Mouse (Mus musculus): ENCODE measurements around the gene Hsp90b1. TPM values are rescaled to one million over a fixed set of nuclear protein-coding genes. Genes with fewer than 3 reads are reported as not detected.
"Not testable (repeated sequence)": the region's sequence is repeated elsewhere in the genome, so short reads cannot be mapped to it uniquely, and the experiment has no call there.

Gene Hsp90b1
- polyA plus RNA-seq, 1 experiment from 2014 or later, result 764 TPM

DNA sequence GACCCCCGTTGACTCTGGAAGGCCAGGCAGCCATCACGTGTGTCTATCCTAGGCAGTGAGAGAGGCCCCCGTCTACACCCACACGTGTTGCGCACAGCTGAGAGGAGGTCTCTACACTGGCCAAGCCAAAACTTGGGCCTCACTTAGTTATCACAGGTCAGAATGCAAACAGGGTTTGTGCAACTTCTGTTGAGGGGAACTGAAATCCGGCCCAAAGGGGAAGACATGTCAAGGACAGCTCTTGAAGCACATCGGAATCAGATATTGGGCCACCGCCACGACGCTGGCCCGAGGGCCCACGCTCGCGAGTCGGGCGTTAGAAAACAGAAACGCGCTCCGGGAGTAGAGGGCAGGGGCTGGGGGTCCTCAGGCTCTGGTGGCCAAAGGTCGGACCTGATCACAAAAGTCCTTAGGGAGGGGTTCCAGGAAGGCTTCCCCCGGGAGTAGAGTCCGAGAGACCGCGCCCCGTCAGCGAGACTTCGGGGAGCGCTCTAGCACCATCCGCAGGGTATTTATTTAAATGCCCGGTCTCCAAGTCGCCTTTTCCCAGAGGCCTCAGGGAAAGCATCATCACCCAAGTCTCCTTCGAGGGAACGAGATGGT is 619 bp downstream of the Hsp90b1 start:
- Histone ChIP-seq H3K36me3 (peaks cover 14% of the 10 kb centered on the region), H3K27me3 (replicated peaks) (no peaks in the 10 kb centered on the region), H3K4me2 (replicated peaks) (peak overlapping the region; percentile 73), H3K4me3 (replicated peaks) (peak overlapping the region; percentile 73), H3K4me1 (replicated peaks) (peaks cover 34% of the 10 kb centered on the region), H3K27ac (peak overlapping the region; percentile 82), H3K9me3 (no peaks in the 10 kb centered on the region), H3K9ac (peak overlapping the region; percentile 89)
- peak; percentile 11 for ATAC-seq
- WGBS, result under 1% methylated on average over 33 of the region's 33 CpGs

DNA sequence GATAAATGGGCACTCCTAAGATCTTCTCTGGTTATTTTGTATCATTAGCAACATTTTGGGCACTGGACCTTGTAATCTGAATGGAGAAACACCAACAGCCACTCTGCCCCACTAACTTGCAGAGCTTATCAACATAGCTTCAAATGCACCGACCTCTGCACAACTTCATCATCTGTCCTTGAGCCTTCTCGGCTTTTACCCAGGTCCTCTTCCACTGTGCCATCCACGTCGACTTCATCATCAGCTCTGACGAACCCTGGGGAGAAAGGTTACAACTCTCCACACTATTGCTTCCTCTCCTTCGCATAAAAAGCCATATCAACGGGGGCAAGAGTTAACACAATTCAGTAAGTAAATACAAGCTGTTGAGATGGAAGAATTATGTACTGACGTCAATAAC is 1.2 kb downstream of the Hsp90b1 start:
- H3K27ac ChIP-seq, result no peak overlapping the region
- H3K27me3 ChIP-seq (replicated peaks), result no peaks in the 10 kb centered on the region
- ATAC-seq, result no peak
- H3K4me1 ChIP-seq (replicated peaks), result peaks cover 34% of the 10 kb centered on the region
- no peaks in the 10 kb centered on the region for H3K9me3 ChIP-seq
- H3K9ac ChIP-seq, result peak overlapping the region; percentile 89
- peak overlapping the region; percentile 73 for H3K4me3 ChIP-seq (replicated peaks)
- H3K36me3 ChIP-seq, result peaks cover 19% of the 10 kb centered on the region
- peak overlapping the region; percentile 73 for H3K4me2 ChIP-seq (replicated peaks)
- WGBS, result 2% methylated on average over 8 of the region's 8 CpGs

DNA sequence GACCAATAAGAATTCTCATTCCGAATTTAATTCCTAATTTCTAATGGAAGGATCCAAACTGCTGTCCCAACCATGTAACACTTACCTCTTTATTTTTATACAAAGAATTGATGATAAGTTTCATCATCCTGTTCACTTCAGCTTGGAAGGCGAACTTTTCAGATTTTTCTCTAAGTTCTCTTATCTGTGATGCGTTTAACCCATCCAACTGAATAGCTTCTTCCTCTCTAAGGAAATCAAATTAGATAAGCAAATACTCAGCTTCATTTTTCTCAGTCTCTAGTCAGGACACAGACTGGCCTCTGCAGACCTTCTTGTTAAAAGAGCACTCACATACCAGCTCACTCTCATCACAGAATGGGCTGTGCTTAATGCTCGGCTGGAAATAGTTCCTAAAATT is 1.9 kb downstream of the Hsp90b1 start:
- ATAC-seq, result no peak
- Histone ChIP-seq H3K9me3 (no peaks in the 10 kb centered on the region), H3K27me3 (replicated peaks) (no peaks in the 10 kb centered on the region), H3K4me1 (replicated peaks) (peaks cover 34% of the 10 kb centered on the region), H3K27ac (no peak overlapping the region), H3K36me3 (peaks cover 24% of the 10 kb centered on the region), H3K9ac (peak overlapping the region; percentile 89), H3K4me3 (replicated peaks) (peak overlapping the region; percentile 73), H3K4me2 (replicated peaks) (peak overlapping the region; percentile 73)
- WGBS, result 59% methylated on average over 4 of the region's 4 CpGs

DNA sequence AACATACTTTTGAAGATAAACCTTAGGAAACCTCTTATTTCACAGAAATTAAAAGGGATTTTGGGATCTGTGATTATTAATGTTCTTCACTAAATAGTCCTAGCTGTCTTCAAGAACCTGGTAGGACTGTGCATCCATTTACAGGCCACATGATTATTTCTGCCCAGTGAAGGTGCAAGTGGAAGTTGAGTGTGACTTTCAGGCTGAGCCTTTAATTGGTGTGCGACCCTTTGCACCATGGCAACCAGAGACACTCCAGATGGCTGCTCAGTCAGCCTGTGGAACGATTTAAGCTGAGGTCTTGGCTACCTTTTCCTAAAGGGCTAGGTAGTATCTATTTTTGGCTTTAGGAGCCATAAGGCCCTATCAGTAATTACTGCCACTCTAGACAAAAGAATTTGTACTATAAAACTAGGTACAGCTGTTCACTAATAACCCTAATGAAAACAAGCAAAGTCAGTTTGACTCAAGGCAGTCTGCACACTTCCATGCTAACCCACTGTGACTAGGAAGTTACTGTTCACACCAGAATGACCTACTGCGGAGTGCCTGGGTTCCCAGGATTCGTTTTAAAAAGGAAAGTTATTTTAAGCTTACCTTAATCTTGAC is 2.9 kb downstream of the Hsp90b1 start:
- Histone ChIP-seq H3K4me2 (replicated peaks) (peak overlapping the region; percentile 73), H3K4me1 (replicated peaks) (peaks cover 34% of the 10 kb centered on the region), H3K4me3 (replicated peaks) (no peak overlapping the region), H3K9ac (no peak overlapping the region), H3K9me3 (no peaks in the 10 kb centered on the region), H3K27ac (no peak overlapping the region), H3K27me3 (replicated peaks) (no peaks in the 10 kb centered on the region), H3K36me3 (peaks cover 26% of the 10 kb centered on the region)
- ATAC-seq, result no peak
- 54% methylated on average over 4 of the region's 4 CpGs for WGBS

- ATAC-seq, result no peak
- H3K9ac ChIP-seq, result no peak overlapping the region
- 55% methylated on average over 3 of the region's 3 CpGs for WGBS
- peaks cover 27% of the 10 kb centered on the region for H3K36me3 ChIP-seq
- H3K27me3 ChIP-seq (replicated peaks), result no peaks in the 10 kb centered on the region
- H3K27ac ChIP-seq, result no peak overlapping the region
- peak overlapping the region; percentile 35 for H3K4me2 ChIP-seq (replicated peaks)
- no peaks in the 10 kb centered on the region for H3K9me3 ChIP-seq
- peaks cover 29% of the 10 kb centered on the region for H3K4me1 ChIP-seq (replicated peaks)
- H3K4me3 ChIP-seq (replicated peaks), result no peak overlapping the region
Measured at GRCm38 (mm10) chr10:86700973-86701372, 4.3 kb downstream of the Hsp90b1 start.

- Histone ChIP-seq H3K4me2 (replicated peaks) (peak overlapping the region; percentile 35), H3K27me3 (replicated peaks) (no peaks in the 10 kb centered on the region), H3K27ac (no peak overlapping the region), H3K4me1 (replicated peaks) (peaks cover 29% of the 10 kb centered on the region), H3K36me3 (peaks cover 34% of the 10 kb centered on the region), H3K9me3 (no peaks in the 10 kb centered on the region), H3K4me3 (replicated peaks) (no peak overlapping the region), H3K9ac (no peak overlapping the region)
- WGBS, result 60% methylated on average over 3 of the region's 3 CpGs
- ATAC-seq, result no peak
Measured at GRCm38 (mm10) chr10:86700251-86700650, 5.1 kb downstream of the Hsp90b1 start.

DNA sequence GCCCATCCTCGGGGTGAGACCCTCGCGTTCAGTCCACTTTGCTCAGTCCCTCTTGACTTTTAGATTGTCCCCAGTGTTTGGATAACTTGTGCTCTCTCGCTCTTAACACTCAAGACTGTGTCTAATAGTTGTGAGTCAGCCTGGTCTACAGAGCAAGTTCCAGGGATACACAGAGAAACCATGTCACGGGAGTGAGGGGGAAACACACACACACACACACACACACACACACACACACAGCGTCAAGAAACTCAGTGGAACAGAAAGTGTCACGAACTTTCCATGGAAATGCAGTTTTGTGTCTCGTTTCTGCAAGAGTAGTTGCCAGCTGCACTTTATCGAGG is 19.3 kb downstream of the Hsp90b1 start:
- Histone ChIP-seq H3K4me2 (replicated peaks) (peak overlapping the region; percentile 82), H3K4me3 (replicated peaks) (peak overlapping the region; percentile 73), H3K9ac (peak overlapping the region; percentile 83)
- H3K27me3 ChIP-seq (replicated peaks); H3K4me1 ChIP-seq (replicated peaks); H3K36me3 ChIP-seq; H3K9me3 ChIP-seq; H3K27ac ChIP-seq: not testable (repeated sequence)
- ATAC-seq, result peak; percentile 13; the same call in 1 of the 2 replicates
- 20% methylated on average over 9 of the region's 9 CpGs for WGBS

- peak overlapping the region; percentile 82 for H3K4me2 ChIP-seq (replicated peaks)
- not testable (repeated sequence) for H3K4me1 ChIP-seq (replicated peaks); H3K9me3 ChIP-seq; H3K36me3 ChIP-seq; H3K27me3 ChIP-seq (replicated peaks)
- WGBS, result under 1% methylated on average over 52 of the region's 53 CpGs
- peak overlapping the region; percentile 73 for H3K4me3 ChIP-seq (replicated peaks)
- peak overlapping the region; percentile 83 for H3K9ac ChIP-seq
- peak overlapping the region; percentile 80 for H3K27ac ChIP-seq
- ATAC-seq, result peak; percentile 94
Measured at GRCm38 (mm10) chr10:86685179-86686016, 19.9 kb downstream of the Hsp90b1 start.

GRCm38 (mm10) chr10:86684797-86685178 is 20.5 kb downstream of the Hsp90b1 start:
- WGBS, result 20% methylated on average over 2 of the region's 2 CpGs
- not testable (repeated sequence) for H3K36me3 ChIP-seq; H3K27ac ChIP-seq; H3K9me3 ChIP-seq; H3K4me1 ChIP-seq (replicated peaks); H3K9ac ChIP-seq; H3K27me3 ChIP-seq (replicated peaks)
- peak; percentile 40 for ATAC-seq
- Histone ChIP-seq H3K4me3 (replicated peaks) (peak overlapping the region; percentile 73), H3K4me2 (replicated peaks) (peak overlapping the region; percentile 82)

GRCm38 (mm10) chr10:86670550-86670949 is 34.8 kb downstream of the Hsp90b1 start:
- WGBS, result 83% methylated on average over 4 of the region's 4 CpGs
- not testable (repeated sequence) for H3K27ac ChIP-seq; H3K4me2 ChIP-seq (replicated peaks); H3K27me3 ChIP-seq (replicated peaks); H3K36me3 ChIP-seq; H3K9ac ChIP-seq; H3K4me1 ChIP-seq (replicated peaks); H3K4me3 ChIP-seq (replicated peaks); H3K9me3 ChIP-seq; ATAC-seq

All from intestine, embryonic 15.5 days (tissue).